In genomic region chr1:97768089-97768488, GRCm38 (mm10) we compare ENCODE assay signal across 9 mouse cellular contexts. TPM values are rescaled to one million over a fixed set of nuclear protein-coding genes. Genes with fewer than 3 reads are reported as not detected.
DNase-seq lines count a peak whose midpoint lies in the region; ATAC-seq lines count a peak whose summit lies in the region.
"Had no signal": no experiment of that assay in that cellular context is flagged by ENCODE, and none has a peak within 500 bp of the region (broad histone marks: within the 10 kb centered on the region; RNA-seq: fewer than 3 reads in every experiment).

No protein-coding gene starts in this region.

- peak overlapping the region; percentile 95 for H3K4me3 ChIP-seq in heart, embryonic 10.5 days
- peak overlapping the region; percentile 89 for H3K4me3 ChIP-seq in liver, embryonic 12.5 days

- DNase-seq in heart, embryonic 10.5 days (ENCODE audit: low spot score) = no peak
- DNase-seq in heart, postnatal 4 days = no peak
- peak; percentile 16 for DNase-seq in thymus, postnatal 0 days (ENCODE audit: low spot score)
- DNase-seq in thymus, adult 18-20 months = no peak
- no peak for DNase-seq in cerebellum, adult 11-12 months
- no peak for DNase-seq in layer of hippocampus, adult 9-10 months (ENCODE audit: low spot score)
- no peak for DNase-seq in embryo, embryonic 9.5 days (ENCODE audit: extremely low spot score)
- DNase-seq: lung, postnatal 10 days had no signal

- ATAC-seq in liver, embryonic 12.5 days = no peak

- peaks cover 3% of the 10 kb centered on the region; the same call in 1 of the 2 replicates for H3K4me1 ChIP-seq in heart, embryonic 10.5 days
- peaks cover 45% of the 10 kb centered on the region for H3K4me1 ChIP-seq in liver, embryonic 12.5 days

- no peaks in the 10 kb centered on the region for H3K27me3 ChIP-seq in heart, embryonic 10.5 days (ENCODE audit: insufficient read depth, poor library complexity, severe bottlenecking)
- no peaks in the 10 kb centered on the region for H3K27me3 ChIP-seq in liver, embryonic 12.5 days (replicated peaks)

- 83% methylated on average over 2 of the region's 2 CpGs for WGBS in heart, embryonic 10.5 days
- 65% methylated on average over 2 of the region's 2 CpGs for WGBS in liver, embryonic 12.5 days (ENCODE audit: insufficient replicate concordance)

- no peak overlapping the region for H3K27ac ChIP-seq in heart, embryonic 10.5 days
- no peak overlapping the region for H3K27ac ChIP-seq in liver, embryonic 12.5 days

- H3K9me3 ChIP-seq in heart, embryonic 10.5 days = no peaks in the 10 kb centered on the region
- no peaks in the 10 kb centered on the region for H3K9me3 ChIP-seq in liver, embryonic 12.5 days (replicated peaks)

- H3K4me2 ChIP-seq in liver, embryonic 12.5 days = peak overlapping the region; percentile 88

- no peak overlapping the region; the same call in 1 of the 2 replicates for H3K9ac ChIP-seq in liver, embryonic 12.5 days

- H3K36me3 ChIP-seq in heart, embryonic 10.5 days = no peaks in the 10 kb centered on the region
- H3K36me3 ChIP-seq in liver, embryonic 12.5 days = no peaks in the 10 kb centered on the region

RNA-seq across cellular contexts. Expression of gene Gin1, which starts 1.9 kb away (rescaled TPM):
- polyA plus RNA-seq in heart, embryonic 10.5 days (2016; fragmentation: Nextera tagmentation; extraction: Ambion mirVana) = 15.6 and 15.8 TPM in 2 replicates
- total RNA-seq in heart, postnatal 4 days (2021) = 1 to 10 TPM; 8.1 to 8.8 TPM
- 23.8 and 29.8 TPM in 2 replicates for polyA plus RNA-seq in thymus, postnatal 0 days (2015; fragmentation: Nextera tagmentation; extraction: Ambion mirVana)
- polyA plus RNA-seq in liver, embryonic 12.5 days (2016; fragmentation: Nextera tagmentation; extraction: Ambion mirVana) = 17.8 and 20.2 TPM in 2 replicates

RNA-seq across cellular contexts. Expression of gene Ppip5k2, which starts 2.1 kb away (rescaled TPM):
- 29.3 and 37.2 TPM in 2 replicates for polyA plus RNA-seq in heart, embryonic 10.5 days (2016; fragmentation: Nextera tagmentation; extraction: Ambion mirVana)
- 10 to 100 TPM; 63.5 to 66.0 TPM for total RNA-seq in heart, postnatal 4 days (2021)
- 17.3 and 17.9 TPM in 2 replicates for polyA plus RNA-seq in thymus, postnatal 0 days (2015; fragmentation: Nextera tagmentation; extraction: Ambion mirVana)
- polyA plus RNA-seq in liver, embryonic 12.5 days (2016; fragmentation: Nextera tagmentation; extraction: Ambion mirVana) = 22.7 and 23.7 TPM in 2 replicates
